Mouse (Mus musculus) embryo, embryonic 9.5 days (tissue): ENCODE measurements at regions not wholly inside any gene's neighbourhood (a gene's known extent, or its start where the extent isn't known, plus 50 kb on each side); places are given as distances from the start of the nearest gene placed in this dataset.
"Not testable (repeated sequence)": the region's sequence is repeated elsewhere in the genome, so short reads cannot be mapped to it uniquely, and the experiment has no call there.

Experiments used
- DNase-seq: peaks from one replicate; pipeline ENCODE4 v3.0.0-alpha.2; 2017; ENCODE audit errors: extremely low spot score

GRCm38 (mm10) chr14:89922316-89922715 lies 1451.1 kb upstream of the Pcdh20 start:
- DNase-seq: no peak

- peak; percentile 22 for DNase-seq
These were observed 1449.4 kb upstream of the Pcdh20 start for GRCm38 (mm10) chr14:89920586-89920985.

GRCm38 (mm10) chr14:89898701-89899227 lies 1427.6 kb upstream of the Pcdh20 start:
- DNase-seq: not testable (repeated sequence)

- DNase-seq: not testable (repeated sequence)
These were observed 1426.9 kb upstream of the Pcdh20 start for GRCm38 (mm10) chr14:89898135-89898534.

GRCm38 (mm10) chr14:89896891-89897290 lies 1425.7 kb upstream of the Pcdh20 start:
- DNase-seq: not testable (repeated sequence)
